ENCODE assay signal across 8 mouse cellular contexts in the genomic region with DNA sequence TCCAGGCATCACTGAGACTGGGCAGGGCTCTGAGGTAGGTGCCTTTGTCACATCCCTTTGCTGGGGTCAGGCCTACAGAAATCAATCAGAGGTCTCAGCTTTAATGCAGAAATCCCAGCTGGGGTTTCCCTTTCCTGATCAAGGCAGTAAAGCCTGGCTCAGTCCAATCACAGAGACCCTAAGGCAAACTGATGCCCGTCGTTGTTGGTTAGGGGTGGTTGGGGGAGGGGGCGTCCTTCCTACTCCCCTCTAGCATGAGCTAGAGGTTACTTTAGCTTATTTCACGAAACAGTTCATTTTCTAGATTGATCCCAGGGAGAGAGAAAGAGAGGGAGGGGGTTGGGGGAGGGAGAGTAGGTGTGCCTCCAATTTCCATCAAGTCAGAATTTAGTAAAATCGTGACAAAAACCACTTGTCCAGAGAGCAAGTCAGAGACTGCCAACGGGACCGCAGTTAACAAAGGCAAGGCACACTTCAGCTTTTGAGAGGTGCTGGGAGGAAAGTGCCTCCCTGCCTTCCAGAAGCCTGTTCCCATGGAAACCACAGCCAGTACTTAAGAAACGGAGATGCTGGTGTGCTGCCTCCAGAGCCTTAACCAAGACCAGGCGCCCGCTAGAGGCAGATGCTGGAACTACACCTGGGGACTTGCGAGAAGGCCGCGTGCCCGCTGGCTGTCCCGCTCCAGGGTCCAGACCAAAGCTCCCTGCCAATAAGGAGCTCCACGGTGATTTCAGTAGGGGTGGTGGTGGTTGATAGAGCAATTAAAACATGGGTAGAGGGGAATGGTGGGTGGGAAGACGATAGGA. TPM values are rescaled to one million over a fixed set of nuclear protein-coding genes. Genes with fewer than 3 reads are reported as not detected.
DNase-seq lines count a peak whose midpoint lies in the region; ATAC-seq and TF ChIP-seq lines count a peak whose summit lies in the region.

No protein-coding gene starts in this region.

- peak; percentile 86 for ATAC-seq in forebrain, embryonic 11.5 days (replicated peaks; ENCODE audit: low FRiP score)
- ATAC-seq in lung, embryonic 15.5 days (ENCODE audit: borderline replicate concordance, extremely low read depth, low FRiP score, low TSS enrichment): peak; percentile 61; the same call in 1 of the 2 replicates

- H3K4me2 ChIP-seq in forebrain, embryonic 11.5 days (ENCODE audit: low read depth, low read length, severe bottlenecking): peak overlapping the region; percentile 37
- H3K4me2 ChIP-seq in lung, embryonic 15.5 days: no peak overlapping the region

- intact Hi-C loops in heart, postnatal 36 days (cut with DNase I): loop anchor here (1.0 kb wide), 1 partner anchor 117 kb away; no protein-coding TSS in a partner anchor

- no peak overlapping the region for H3K27ac ChIP-seq in ES-Bruce4 (ENCODE audit: insufficient read depth, low read length)
- H3K27ac ChIP-seq in forebrain, embryonic 11.5 days (ENCODE audit: low read depth, low read length): no peak overlapping the region
- no peak overlapping the region for H3K27ac ChIP-seq in lung, embryonic 15.5 days
- no peak overlapping the region for H3K27ac ChIP-seq in thymus, adult 2 months (ENCODE audit: control insufficient read depth, insufficient read depth, low read length)

- H3K27me3 ChIP-seq in ES-Bruce4 (ENCODE audit: control insufficient read depth, insufficient read depth, low read length, poor library complexity, severe bottlenecking): no peaks in the 10 kb centered on the region
- peaks cover 11% of the 10 kb centered on the region; the same call in 1 of the 2 replicates for H3K27me3 ChIP-seq in forebrain, embryonic 11.5 days (ENCODE audit: control insufficient read depth, insufficient read depth, low read length)
- peaks cover 16% of the 10 kb centered on the region; the same call in 1 of the 2 replicates for H3K27me3 ChIP-seq in lung, embryonic 15.5 days
- H3K27me3 ChIP-seq in thymus, adult 2 months (ENCODE audit: control insufficient read depth, insufficient read depth, low read length): no peaks in the 10 kb centered on the region

- WGBS in forebrain, embryonic 11.5 days: 4% methylated on average over 17 of the region's 17 CpGs
- WGBS in lung, embryonic 15.5 days: 9% methylated on average over 17 of the region's 17 CpGs
- 19% methylated on average over 17 of the region's 17 CpGs for WGBS in thymus, adult 2 months

- H3K36me3 ChIP-seq in ES-Bruce4 (ENCODE audit: control insufficient read depth, insufficient read depth, low read length, poor library complexity, severe bottlenecking): peaks cover under 1% of the 10 kb centered on the region; the same call in 1 of the 2 replicates
- no peaks in the 10 kb centered on the region; the same call in 1 of the 2 replicates for H3K36me3 ChIP-seq in forebrain, embryonic 11.5 days (ENCODE audit: control insufficient read depth, insufficient read depth, low read length)
- peaks cover 7% of the 10 kb centered on the region for H3K36me3 ChIP-seq in lung, embryonic 15.5 days
- peaks cover 8% of the 10 kb centered on the region for H3K36me3 ChIP-seq in thymus, adult 2 months (ENCODE audit: control insufficient read depth, insufficient read depth, low read length)

- TF ChIP-seq EP300 in ES-Bruce4 (IDR thresholded peaks at IDR 0.05; ENCODE audit: insufficient read depth, low read depth, low read length): no peak

- no peak overlapping the region for H3K9ac ChIP-seq in ES-Bruce4 (ENCODE audit: low read depth, poor library complexity, severe bottlenecking)
- H3K9ac ChIP-seq in forebrain, embryonic 11.5 days (ENCODE audit: low read length): peak overlapping the region; percentile 35; the same call in 1 of the 2 replicates
- no peak overlapping the region for H3K9ac ChIP-seq in lung, embryonic 15.5 days

- DNase-seq in c-Kit-positive CD71-positive TER-119-negative erythroid progenitor cells, embryonic 14.5 days (ENCODE audit: low read depth): peak; percentile 85
- peak; percentile 99 for DNase-seq in forebrain, embryonic 11.5 days (ENCODE audit: low spot score)
- DNase-seq in heart, postnatal 36 days: peak; percentile 91 to 98
- DNase-seq in layer of hippocampus, adult 11-12 months (ENCODE audit: low spot score): peak; percentile 97
- peak; percentile 77 for DNase-seq in ovary, adult 18-20 months (ENCODE audit: low spot score)
- DNase-seq in thymus, adult 2 months: peak; percentile 93

- H3K4me3 ChIP-seq in ES-Bruce4 (ENCODE audit: low read depth, low read length): no peak overlapping the region
- no peak overlapping the region for H3K4me3 ChIP-seq in forebrain, embryonic 11.5 days (ENCODE audit: low read depth, low read length)
- no peak overlapping the region for H3K4me3 ChIP-seq in lung, embryonic 15.5 days
- H3K4me3 ChIP-seq in thymus, adult 2 months (ENCODE audit: control insufficient read depth, insufficient read depth, low read length): no peak overlapping the region

- H3K4me1 ChIP-seq in ES-Bruce4 (ENCODE audit: control insufficient read depth, insufficient read depth, low read length): no peaks in the 10 kb centered on the region
- peaks cover 4% of the 10 kb centered on the region; the same call in 1 of the 2 replicates for H3K4me1 ChIP-seq in forebrain, embryonic 11.5 days (replicated peaks; ENCODE audit: control insufficient read depth, insufficient read depth, low read length)
- H3K4me1 ChIP-seq in lung, embryonic 15.5 days: peaks cover 8% of the 10 kb centered on the region; the same call in 1 of the 2 replicates
- H3K4me1 ChIP-seq in thymus, adult 2 months (replicated peaks; ENCODE audit: control insufficient read depth, insufficient read depth, low read length): peaks cover 30% of the 10 kb centered on the region

- no peaks in the 10 kb centered on the region for H3K9me3 ChIP-seq in ES-Bruce4 (replicated peaks; ENCODE audit: control insufficient read depth, insufficient read depth, low read length, poor library complexity, severe bottlenecking)
- no peaks in the 10 kb centered on the region for H3K9me3 ChIP-seq in forebrain, embryonic 11.5 days (ENCODE audit: control insufficient read depth, low read length)
- no peaks in the 10 kb centered on the region for H3K9me3 ChIP-seq in lung, embryonic 15.5 days

- TF ChIP-seq POLR2A in ES-Bruce4 (IDR thresholded peaks at IDR 0.05; ENCODE audit: insufficient read depth, low read length): no peak
- TF ChIP-seq POLR2A in thymus, adult 2 months (IDR thresholded peaks at IDR 0.05; ENCODE audit: control insufficient read depth, extremely low read depth, insufficient read depth, low read length, poor library complexity): no peak

- peak; percentile 78 for TF ChIP-seq CTCF in ES-Bruce4 (IDR thresholded peaks at IDR 0.05; ENCODE audit: low read depth, low read length)
- TF ChIP-seq CTCF in thymus, adult 2 months (IDR thresholded peaks at IDR 0.05; ENCODE audit: borderline replicate concordance, control insufficient read depth, extremely low read depth, insufficient read depth, low read length, poor library complexity): peak; percentile 92

RNA-seq across cellular contexts. Expression of a gene that starts 16.8 kb away (rescaled TPM):
- polyA plus RNA-seq in ES-Bruce4 (2011; ENCODE audit: insufficient read depth, insufficient read length, low read depth, missing spikeins): 132 and 136 TPM in 2 replicates
- polyA plus RNA-seq in forebrain, embryonic 11.5 days (2014; fragmentation: Nextera tagmentation; extraction: Ambion mirVana): 290 and 324 TPM in 2 replicates
- total RNA-seq in heart, postnatal 36 days (2021): 10 to 100 TPM; 93.6 to 97.2 TPM
- polyA plus RNA-seq in lung, embryonic 15.5 days (2015; fragmentation: Nextera tagmentation; extraction: Ambion mirVana): 278 and 284 TPM in 2 replicates
- polyA plus RNA-seq in thymus, adult 2 months (2012; rRNA removed): 133 and 164 TPM in 2 replicates

RNA-seq across cellular contexts. Expression of a gene that starts 29.4 kb away (rescaled TPM):
- 212 and 214 TPM in 2 replicates for polyA plus RNA-seq in ES-Bruce4 (2011; ENCODE audit: insufficient read depth, insufficient read length, low read depth, missing spikeins)
- 104 and 112 TPM in 2 replicates for polyA plus RNA-seq in forebrain, embryonic 11.5 days (2014; fragmentation: Nextera tagmentation; extraction: Ambion mirVana)
- total RNA-seq in heart, postnatal 36 days (2021): 10 to 100 TPM; 30.4 to 30.6 TPM
- 219 and 222 TPM in 2 replicates for polyA plus RNA-seq in lung, embryonic 15.5 days (2015; fragmentation: Nextera tagmentation; extraction: Ambion mirVana)
- 212 and 247 TPM in 2 replicates for polyA plus RNA-seq in thymus, adult 2 months (2012; rRNA removed)

RNA-seq across cellular contexts. Expression of a gene that starts 43.7 kb away (rescaled TPM):
- polyA plus RNA-seq in ES-Bruce4 (2011; ENCODE audit: insufficient read depth, insufficient read length, low read depth, missing spikeins): 56.0 and 57.7 TPM in 2 replicates
- polyA plus RNA-seq in forebrain, embryonic 11.5 days (2014; fragmentation: Nextera tagmentation; extraction: Ambion mirVana): 52.3 and 57.9 TPM in 2 replicates
- total RNA-seq in heart, postnatal 36 days (2021): 100 to 1,000 TPM; 232 to 266 TPM
- 64.4 and 68.1 TPM in 2 replicates for polyA plus RNA-seq in lung, embryonic 15.5 days (2015; fragmentation: Nextera tagmentation; extraction: Ambion mirVana)
- 386 and 423 TPM in 2 replicates for polyA plus RNA-seq in thymus, adult 2 months (2012; rRNA removed)
